Mouse (Mus musculus) layer of hippocampus, adult 11-12 months (tissue): ENCODE results near the gene P2ry12.
A peak's percentile ranks its signal among the peaks of the same experiment; 100 is the strongest.

Experiments
- DNase-seq: peaks from one replicate; pipeline ENCODE4 v3.0.0; 2022; ENCODE audit warnings: low spot score

Gene P2ry12

GRCm38 (mm10) chr3:59182129-59182528 is 80.5 kb downstream of the P2ry12 start:
- DNase-seq: no peak

GRCm38 (mm10) chr3:59181134-59181533 is 81.5 kb downstream of the P2ry12 start:
- no peak for DNase-seq

- DNase-seq: no peak
Measured at GRCm38 (mm10) chr3:59176871-59177270, 85.8 kb downstream of the P2ry12 start.

GRCm38 (mm10) chr3:59175234-59175633 is 87.4 kb downstream of the P2ry12 start:
- DNase-seq: peak; percentile 60

- no peak for DNase-seq
Measured at GRCm38 (mm10) chr3:59174426-59175154, 88.1 kb downstream of the P2ry12 start.

GRCm38 (mm10) chr3:59169921-59170627 is 92.6 kb downstream of the P2ry12 start:
- no peak for DNase-seq

- no peak for DNase-seq
Measured at GRCm38 (mm10) chr3:59169215-59169614, 93.5 kb downstream of the P2ry12 start.

GRCm38 (mm10) chr3:59168476-59168875 is 94.2 kb downstream of the P2ry12 start:
- no peak for DNase-seq

GRCm38 (mm10) chr3:59167417-59168054 is 95.1 kb downstream of the P2ry12 start:
- no peak for DNase-seq
